Mouse (Mus musculus): ENCODE measurements at regions not wholly inside any gene's neighbourhood (a gene's known extent, or its start where the extent isn't known, plus 50 kb on each side); places are given as distances from the start of the nearest gene placed in this dataset.

DNA sequence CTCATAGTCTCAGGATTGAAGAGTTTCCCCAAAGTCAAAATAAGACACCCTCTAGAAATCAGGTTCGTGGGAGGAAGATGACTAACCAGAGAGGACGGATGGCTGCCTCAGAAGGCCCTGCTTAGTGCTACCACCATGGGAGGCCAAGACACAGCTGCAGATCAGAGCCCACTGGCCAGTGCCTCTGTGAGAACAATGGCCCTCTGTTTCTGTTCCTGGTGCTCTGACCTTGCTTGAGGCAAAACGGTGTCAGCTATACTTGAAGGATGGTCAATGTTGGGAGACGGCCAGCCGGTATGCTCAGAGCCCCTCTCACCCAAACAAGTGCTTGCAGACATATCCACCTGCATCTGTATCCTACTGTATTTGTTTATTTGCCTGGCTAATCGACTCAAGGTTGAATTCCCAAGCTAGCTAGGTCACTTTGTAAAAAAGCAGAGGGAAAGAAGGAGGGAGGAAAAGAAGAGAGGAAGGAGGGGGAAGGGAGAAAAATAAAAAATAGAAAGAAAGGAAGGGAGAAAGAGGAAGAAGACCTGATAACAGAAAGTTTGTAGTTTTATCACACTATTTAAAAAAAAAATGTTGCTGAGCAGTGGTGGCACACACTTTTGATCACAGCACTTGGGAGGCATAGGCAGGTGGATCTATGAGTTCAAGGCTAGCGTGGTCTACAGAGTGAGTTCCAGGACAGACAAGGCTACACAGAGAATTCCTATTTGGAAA, 112.7 kb downstream of the Fam204a start:
- no peak overlapping the region for H3K9ac ChIP-seq
- H3K27me3 ChIP-seq = no peaks in the 10 kb centered on the region
- no peak overlapping the region for H3K4me2 ChIP-seq
- no peak for ATAC-seq (ENCODE audit: low read depth)
- H3K4me3 ChIP-seq = no peak overlapping the region
- peaks cover 16% of the 10 kb centered on the region for H3K4me1 ChIP-seq (replicated peaks)
- 33% methylated on average over 7 of the region's 7 CpGs for WGBS
- H3K27ac ChIP-seq (replicated peaks) = no peak overlapping the region
- no peaks in the 10 kb centered on the region for H3K9me3 ChIP-seq
- no peaks in the 10 kb centered on the region for H3K36me3 ChIP-seq

DNA sequence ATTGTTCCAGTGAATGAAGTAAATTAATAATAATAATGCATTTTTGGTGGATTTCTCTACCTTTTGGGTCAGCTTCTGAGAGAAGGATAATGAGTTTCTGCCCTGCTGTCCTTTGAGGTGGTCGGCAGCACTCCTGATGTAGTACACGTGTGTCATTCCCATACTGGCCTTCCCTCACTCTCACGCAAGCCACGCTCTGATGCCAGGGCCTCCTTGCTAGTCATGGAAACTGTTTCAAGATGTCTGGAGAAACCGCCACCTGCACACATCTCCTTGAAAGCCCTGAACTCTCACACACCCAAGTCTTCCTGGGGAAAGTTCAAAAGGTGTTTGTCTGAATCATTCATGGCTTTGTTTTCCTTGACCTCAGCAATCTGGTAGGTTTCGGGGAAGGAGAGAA, 116.2 kb downstream of the Fam204a start:
- Histone ChIP-seq H3K4me1 (replicated peaks) (peaks cover 16% of the 10 kb centered on the region), H3K4me3 (no peak overlapping the region), H3K27ac (replicated peaks) (no peak overlapping the region), H3K9ac (no peak overlapping the region), H3K4me2 (no peak overlapping the region), H3K27me3 (no peaks in the 10 kb centered on the region), H3K9me3 (no peaks in the 10 kb centered on the region), H3K36me3 (no peaks in the 10 kb centered on the region)
- ATAC-seq (ENCODE audit: low read depth) = no peak
- WGBS = 86% methylated on average over 6 of the region's 6 CpGs

DNA sequence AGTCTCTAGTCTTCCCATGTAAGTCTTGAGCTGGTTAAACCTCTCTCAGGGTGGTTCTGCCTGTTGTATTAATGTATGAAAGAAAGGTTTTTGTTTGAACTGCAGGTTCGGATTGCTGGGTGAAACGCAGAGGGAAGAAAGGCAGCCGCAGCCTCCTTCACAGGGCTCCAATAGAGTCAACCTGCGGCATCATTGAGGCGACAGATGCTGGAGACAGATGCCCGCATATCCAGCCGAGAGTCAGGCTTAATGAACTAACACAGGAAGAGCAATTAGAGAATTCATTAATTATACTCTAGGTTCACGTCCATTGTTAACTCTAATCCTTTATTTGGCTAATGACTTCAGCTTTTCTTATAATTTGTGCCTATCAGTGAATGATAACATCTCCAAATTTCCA, 117.0 kb downstream of the Fam204a start:
- no peak overlapping the region for H3K9ac ChIP-seq
- no peak overlapping the region for H3K27ac ChIP-seq (replicated peaks)
- H3K9me3 ChIP-seq = no peaks in the 10 kb centered on the region
- no peaks in the 10 kb centered on the region for H3K36me3 ChIP-seq
- peaks cover 16% of the 10 kb centered on the region for H3K4me1 ChIP-seq (replicated peaks)
- 63% methylated on average over 8 of the region's 8 CpGs for WGBS
- H3K4me2 ChIP-seq = no peak overlapping the region
- ATAC-seq (ENCODE audit: low read depth) = no peak
- no peak overlapping the region for H3K4me3 ChIP-seq
- H3K27me3 ChIP-seq = no peaks in the 10 kb centered on the region

DNA sequence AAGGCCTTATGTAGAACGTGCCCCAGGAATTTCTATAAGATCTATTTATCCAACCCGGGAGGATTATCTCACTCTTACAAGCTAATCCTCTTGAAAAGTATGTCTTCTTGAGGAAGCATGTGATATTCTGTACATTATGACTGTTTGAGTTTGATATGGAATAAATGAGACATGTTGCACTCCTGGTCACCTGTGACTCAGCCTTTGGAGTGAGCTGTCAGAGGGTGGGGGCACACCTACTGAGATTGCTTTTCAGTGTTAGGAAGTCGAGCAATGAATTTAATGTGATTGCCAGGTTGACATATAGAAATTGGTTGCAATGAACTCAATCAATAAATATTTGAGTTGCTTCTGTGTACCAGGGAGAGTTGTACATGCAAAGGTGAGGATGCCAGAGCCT, 128.6 kb downstream of the Fam204a start:
- 85% methylated on average over 3 of the region's 3 CpGs for WGBS

DNA sequence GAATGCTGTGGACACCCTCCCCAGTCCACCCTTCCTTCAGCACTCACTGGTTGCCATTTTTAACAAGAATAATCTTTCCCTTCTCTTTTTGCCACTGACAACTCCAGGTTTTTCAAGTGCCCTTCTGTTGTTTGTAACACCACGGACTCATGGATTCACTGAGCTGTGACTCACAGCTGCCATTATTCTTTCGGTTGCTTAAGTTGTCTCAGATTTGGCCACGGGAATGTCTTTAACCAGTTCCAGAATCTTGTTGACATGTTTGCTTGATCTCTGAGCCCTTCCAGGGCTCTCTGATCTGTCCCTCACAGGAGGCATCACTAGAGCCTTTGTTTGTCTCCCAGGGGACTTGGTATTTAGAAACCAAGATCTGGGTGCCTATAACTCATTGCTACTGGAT, 131.5 kb upstream of the Rab11fip2 start:
- H3K4me2 ChIP-seq = no peak overlapping the region
- WGBS = 65% methylated on average over 3 of the region's 3 CpGs
- H3K36me3 ChIP-seq = no peaks in the 10 kb centered on the region

More for the DNA sequence above, 128.6 kb downstream of the Fam204a start:
- Histone ChIP-seq H3K4me1 (replicated peaks) (no peaks in the 10 kb centered on the region), H3K36me3 (no peaks in the 10 kb centered on the region), H3K27me3 (no peaks in the 10 kb centered on the region), H3K9me3 (no peaks in the 10 kb centered on the region), H3K4me3 (no peak overlapping the region), H3K27ac (replicated peaks) (no peak overlapping the region), H3K4me2 (no peak overlapping the region), H3K9ac (no peak overlapping the region)
- ATAC-seq (ENCODE audit: low read depth) = no peak

DNA sequence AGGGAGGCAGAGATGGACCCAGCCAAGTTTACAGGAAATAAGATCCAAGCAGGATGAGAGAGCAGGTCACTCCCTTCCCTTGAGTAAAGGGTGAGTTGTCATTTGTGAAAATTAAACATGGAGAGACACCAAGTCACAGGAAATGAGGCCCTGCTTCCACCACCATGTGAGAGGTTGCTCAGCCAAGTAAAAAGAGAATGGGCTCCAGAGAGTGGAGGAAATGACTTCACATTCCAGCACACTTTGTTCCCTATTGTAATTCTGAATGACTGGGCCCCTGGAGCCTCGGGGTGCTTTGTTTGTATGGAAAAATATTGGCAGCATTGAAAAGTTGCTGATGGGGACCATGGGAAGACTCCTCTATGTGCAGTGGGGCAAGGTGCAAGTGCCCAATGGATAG, 129.9 kb upstream of the Rab11fip2 start:
- H3K4me1 ChIP-seq (replicated peaks) = no peaks in the 10 kb centered on the region
- no peak overlapping the region for H3K9ac ChIP-seq
- H3K27ac ChIP-seq (replicated peaks) = no peak overlapping the region
- 3% methylated on average over 1 of the region's 1 CpGs for WGBS
- ATAC-seq (ENCODE audit: low read depth) = no peak
- H3K9me3 ChIP-seq = no peaks in the 10 kb centered on the region
- no peak overlapping the region for H3K4me2 ChIP-seq
- H3K27me3 ChIP-seq = no peaks in the 10 kb centered on the region
- no peak overlapping the region for H3K4me3 ChIP-seq
- H3K36me3 ChIP-seq = no peaks in the 10 kb centered on the region

More for the DNA sequence above, 131.5 kb upstream of the Rab11fip2 start:
- no peak overlapping the region for H3K9ac ChIP-seq
- H3K4me1 ChIP-seq (replicated peaks) = no peaks in the 10 kb centered on the region
- H3K27me3 ChIP-seq = no peaks in the 10 kb centered on the region
- no peak overlapping the region for H3K4me3 ChIP-seq
- H3K9me3 ChIP-seq = no peaks in the 10 kb centered on the region
- no peak for ATAC-seq (ENCODE audit: low read depth)
- no peak overlapping the region for H3K27ac ChIP-seq (replicated peaks)

DNA sequence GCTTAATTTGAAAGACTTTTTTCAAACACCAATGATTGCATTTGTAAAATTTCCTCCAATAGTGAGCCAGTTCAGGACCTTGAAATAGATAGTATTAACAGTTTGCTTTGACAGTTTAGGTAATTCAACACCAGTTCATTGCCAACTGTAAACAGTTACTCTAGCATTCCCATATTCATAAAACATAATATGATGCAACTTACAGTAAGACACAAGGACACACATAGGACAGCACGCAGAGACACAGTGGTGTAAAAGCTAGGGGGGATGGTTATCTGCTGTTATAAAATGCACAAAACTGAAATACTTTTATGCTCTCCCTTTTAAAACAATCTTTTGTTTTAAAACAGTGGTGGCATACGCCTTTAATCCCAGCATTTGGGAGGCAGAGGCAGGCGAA, 122.7 kb upstream of the Rab11fip2 start:
- 94% methylated on average over 3 of the region's 3 CpGs for WGBS
- H3K27me3 ChIP-seq = no peaks in the 10 kb centered on the region
- peaks cover 6% of the 10 kb centered on the region; the same call in 1 of the 2 replicates for H3K4me1 ChIP-seq (replicated peaks)
- no peak overlapping the region for H3K4me2 ChIP-seq
- no peak overlapping the region for H3K9ac ChIP-seq
- H3K9me3 ChIP-seq = no peaks in the 10 kb centered on the region
- H3K36me3 ChIP-seq = no peaks in the 10 kb centered on the region
- no peak overlapping the region for H3K4me3 ChIP-seq
- ATAC-seq (ENCODE audit: low read depth) = no peak
- H3K27ac ChIP-seq (replicated peaks) = no peak overlapping the region

DNA sequence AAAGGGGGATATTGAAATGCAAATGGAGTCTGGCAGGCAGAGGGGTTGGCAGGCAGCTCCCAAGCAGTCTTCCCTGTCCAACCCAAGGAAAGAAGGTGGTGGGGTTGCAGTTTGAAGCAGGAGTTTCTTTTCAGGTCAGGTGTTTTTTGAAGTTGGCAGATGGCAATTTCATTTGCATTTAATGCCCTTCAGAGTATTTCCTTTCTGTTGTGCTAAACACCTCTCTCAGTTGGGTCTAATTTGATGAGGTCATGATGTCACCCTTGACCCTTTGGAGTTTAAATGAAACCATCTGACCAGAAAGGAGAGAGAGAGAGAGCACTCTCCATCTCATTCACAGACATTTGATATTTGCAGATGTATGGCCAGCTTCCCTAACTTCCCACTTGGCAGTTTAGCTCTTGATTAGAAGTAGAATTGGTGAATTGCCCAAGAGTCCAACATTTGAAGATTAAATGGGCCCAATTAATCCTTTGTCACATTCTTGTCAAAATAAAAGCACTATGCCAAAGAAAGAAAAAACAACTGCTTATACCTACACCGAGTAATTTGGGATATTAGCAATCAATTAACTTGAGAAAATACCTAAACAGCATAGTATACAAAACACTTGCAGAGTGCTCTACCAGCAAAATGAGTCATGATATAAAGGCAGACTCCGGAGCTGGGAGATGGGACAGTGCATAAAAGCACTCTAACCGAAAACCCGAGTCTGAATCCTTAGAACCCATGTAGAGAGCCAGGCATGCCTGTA, 111.8 kb upstream of the Rab11fip2 start:
- Histone ChIP-seq H3K9ac (no peak overlapping the region), H3K4me1 (replicated peaks) (no peaks in the 10 kb centered on the region), H3K36me3 (no peaks in the 10 kb centered on the region), H3K4me3 (no peak overlapping the region), H3K27me3 (no peaks in the 10 kb centered on the region), H3K4me2 (no peak overlapping the region), H3K9me3 (no peaks in the 10 kb centered on the region), H3K27ac (replicated peaks) (no peak overlapping the region)
- WGBS = 71% methylated on average over 4 of the region's 4 CpGs
- no peak for ATAC-seq (ENCODE audit: low read depth)

DNA sequence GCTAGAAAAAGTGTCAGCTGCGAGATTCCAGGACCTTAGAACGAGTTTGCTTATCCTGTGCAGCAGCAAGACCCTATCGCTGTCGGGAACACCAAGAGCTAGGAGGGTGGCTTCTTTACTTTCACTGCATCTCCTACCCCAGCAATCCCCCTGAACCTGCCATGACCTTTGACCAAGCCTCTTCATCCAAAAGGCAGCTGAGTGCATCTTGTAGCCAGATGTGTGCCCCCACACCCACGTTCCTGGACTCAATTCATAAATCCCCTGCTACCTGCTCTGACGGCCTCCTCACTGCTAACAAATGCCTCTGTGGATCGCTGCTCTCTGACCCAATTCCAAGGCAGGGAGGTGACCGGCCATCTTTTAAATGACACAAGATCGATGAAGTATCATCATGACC, 107.7 kb upstream of the Rab11fip2 start:
- no peak overlapping the region for H3K4me2 ChIP-seq
- H3K9me3 ChIP-seq = no peaks in the 10 kb centered on the region
- no peaks in the 10 kb centered on the region for H3K36me3 ChIP-seq
- H3K27ac ChIP-seq (replicated peaks) = no peak overlapping the region
- WGBS = 77% methylated on average over 9 of the region's 9 CpGs
- H3K4me1 ChIP-seq (replicated peaks) = no peaks in the 10 kb centered on the region
- no peak for ATAC-seq (ENCODE audit: low read depth)
- H3K9ac ChIP-seq = no peak overlapping the region
- no peak overlapping the region for H3K4me3 ChIP-seq
- H3K27me3 ChIP-seq = no peaks in the 10 kb centered on the region

DNA sequence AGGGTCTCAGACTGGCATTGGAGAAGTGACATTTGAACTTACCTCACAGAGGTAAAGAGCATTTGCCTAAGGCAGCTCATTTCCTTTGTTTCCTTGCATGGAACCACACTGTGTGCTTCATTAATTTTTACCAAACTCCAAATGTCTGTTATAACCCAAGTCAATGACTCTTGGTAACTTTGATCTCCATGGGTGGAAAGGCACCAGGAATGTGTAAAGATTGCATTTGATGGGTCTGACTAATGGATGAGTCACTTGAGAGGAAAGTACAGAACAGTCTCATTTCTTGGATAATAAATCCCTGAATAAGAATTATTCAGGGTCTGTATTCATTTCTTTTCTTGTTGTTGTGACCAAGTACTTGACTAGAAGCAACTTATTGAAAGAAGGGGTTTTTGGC, 97.3 kb upstream of the Rab11fip2 start:
- Histone ChIP-seq H3K27ac (replicated peaks) (no peak overlapping the region), H3K9me3 (no peaks in the 10 kb centered on the region), H3K27me3 (no peaks in the 10 kb centered on the region), H3K4me3 (no peak overlapping the region), H3K4me2 (no peak overlapping the region), H3K36me3 (no peaks in the 10 kb centered on the region), H3K9ac (no peak overlapping the region), H3K4me1 (replicated peaks) (no peaks in the 10 kb centered on the region)
- no peak for ATAC-seq (ENCODE audit: low read depth)

DNA sequence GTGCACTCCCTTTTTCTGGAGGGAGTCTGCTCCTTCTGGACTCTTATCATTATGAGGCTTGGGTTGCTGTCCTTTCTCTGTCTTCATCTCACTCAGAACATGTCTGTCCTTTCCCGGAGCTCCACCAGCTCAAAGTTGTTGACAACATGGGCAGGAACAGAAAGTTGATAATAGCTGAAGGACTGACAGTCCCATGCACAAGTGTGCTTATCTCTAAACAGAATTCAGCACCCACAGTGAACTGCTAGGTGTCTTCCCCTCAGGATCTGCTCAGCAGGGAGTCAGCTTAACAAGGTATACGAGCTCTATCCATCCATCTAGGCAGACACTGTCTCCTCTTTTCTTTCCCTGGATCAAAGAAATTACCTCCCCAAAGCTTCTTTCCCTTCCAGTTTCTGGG, 89.2 kb upstream of the Rab11fip2 start:
- Histone ChIP-seq H3K9ac (no peak overlapping the region), H3K9me3 (no peaks in the 10 kb centered on the region), H3K4me2 (no peak overlapping the region), H3K27me3 (no peaks in the 10 kb centered on the region), H3K4me3 (no peak overlapping the region), H3K36me3 (no peaks in the 10 kb centered on the region), H3K4me1 (replicated peaks) (peaks cover 9% of the 10 kb centered on the region), H3K27ac (replicated peaks) (no peak overlapping the region)
- ATAC-seq (ENCODE audit: low read depth) = no peak
- 80% methylated on average over 2 of the region's 2 CpGs for WGBS

DNA sequence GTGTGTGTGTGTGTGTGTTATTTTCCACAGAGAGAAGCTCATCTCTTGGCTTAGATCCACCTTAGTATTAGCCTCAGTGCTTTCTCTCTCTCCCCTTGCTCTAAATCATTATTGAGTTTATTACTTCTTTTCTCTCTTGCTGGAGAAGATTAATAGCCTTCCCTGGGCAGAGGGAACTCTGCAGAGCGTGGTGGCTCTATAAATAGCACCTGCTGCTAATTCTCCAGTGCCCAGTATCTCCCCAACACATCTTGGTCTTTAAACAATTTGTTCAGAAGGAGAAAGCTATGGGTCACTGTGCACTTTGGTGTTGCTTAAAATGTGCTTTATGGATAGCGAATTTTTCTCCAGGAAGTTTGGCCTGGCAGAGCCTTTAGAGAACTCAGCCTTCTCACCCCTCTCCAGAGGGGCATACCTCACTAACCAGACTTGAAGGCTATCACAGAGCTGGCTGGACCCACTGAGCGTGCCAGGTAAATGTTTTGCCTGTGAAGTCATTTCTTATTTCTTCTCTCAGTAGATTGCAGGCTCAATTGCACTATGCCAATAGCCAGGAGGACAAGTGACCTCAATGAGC, 86.8 kb upstream of the Rab11fip2 start:
- 53% methylated on average over 3 of the region's 3 CpGs for WGBS
- peak; percentile 65; the same call in 1 of the 2 replicates for ATAC-seq (ENCODE audit: low read depth)

More for the DNA sequence above, 86.8 kb upstream of the Rab11fip2 start:
- no peak overlapping the region for H3K4me2 ChIP-seq
- no peak overlapping the region for H3K9ac ChIP-seq
- no peaks in the 10 kb centered on the region for H3K36me3 ChIP-seq
- peaks cover 9% of the 10 kb centered on the region for H3K4me1 ChIP-seq (replicated peaks)
- H3K4me3 ChIP-seq = no peak overlapping the region
- H3K27ac ChIP-seq (replicated peaks) = peak overlapping the region; percentile 56; the same call in 1 of the 2 replicates
- H3K27me3 ChIP-seq = no peaks in the 10 kb centered on the region
- H3K9me3 ChIP-seq = no peaks in the 10 kb centered on the region

All from neural tube, embryonic 13.5 days (tissue).